Mouse (Mus musculus): ENCODE data around the gene Pecam1.
"Not testable (repeated sequence)": the region's sequence is repeated elsewhere in the genome, so short reads cannot be mapped to it uniquely, and the experiment has no call there.

Gene Pecam1

GRCm38 (mm10) chr11:106622056-106622455 is 128.4 kb downstream of the Pecam1 start:
- no peak for DNase-seq

DNA sequence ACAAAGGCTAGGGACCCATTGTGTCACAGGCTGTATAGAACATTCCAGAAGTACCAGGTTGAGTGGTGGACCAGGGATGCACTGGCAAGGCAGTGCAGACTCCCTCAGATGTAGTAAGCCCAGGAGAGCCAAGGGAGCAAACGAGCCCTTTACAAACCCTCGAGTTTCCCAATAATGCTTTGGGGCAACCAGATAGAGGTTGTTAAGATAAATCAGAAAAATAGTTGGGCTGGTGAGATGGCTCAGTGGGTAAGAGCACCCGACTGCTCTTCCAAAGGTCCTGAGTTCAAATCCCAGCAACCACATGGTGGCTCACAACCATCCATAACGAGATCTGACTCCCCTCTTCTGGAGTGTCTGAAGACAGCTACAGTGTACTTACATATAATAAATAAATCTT is 131.7 kb downstream of the Pecam1 start:
- DNase-seq, result not testable (repeated sequence)

DNA sequence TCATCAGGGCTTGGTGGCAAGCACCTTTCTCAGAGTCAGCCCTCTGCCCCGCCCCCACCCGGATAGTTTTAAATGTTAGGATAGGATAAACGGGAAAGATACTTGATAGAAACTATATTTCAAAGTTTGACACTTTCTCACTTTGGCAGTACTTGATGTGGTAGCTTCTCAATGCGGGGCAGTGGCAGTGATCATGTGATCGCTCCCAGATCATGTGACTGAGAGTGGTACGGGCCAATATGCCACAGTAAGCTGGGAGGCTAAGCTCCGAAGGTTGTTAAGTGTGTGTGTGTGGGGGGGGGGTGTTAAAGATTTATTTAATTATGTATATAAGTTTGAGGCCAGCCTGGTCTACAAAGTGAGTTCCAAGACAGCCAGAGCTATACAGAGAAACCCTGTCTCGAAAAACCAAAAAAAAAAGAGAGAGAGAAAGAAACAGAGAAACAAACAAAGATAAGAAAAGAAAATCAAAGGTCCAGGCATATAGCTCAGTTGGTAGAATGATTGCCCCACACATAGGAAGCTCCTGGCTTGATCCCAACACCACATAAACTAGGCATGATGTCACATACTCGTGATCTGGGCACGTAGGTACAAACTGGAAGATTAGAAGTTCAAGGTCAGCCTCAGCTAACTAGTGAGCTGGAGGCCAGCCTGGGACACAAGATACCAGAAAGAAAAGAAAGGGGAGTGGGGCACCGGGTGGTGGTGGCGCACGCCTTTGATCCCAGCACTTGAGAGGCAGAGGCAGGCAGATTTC is 132.4 kb downstream of the Pecam1 start:
- no peak for DNase-seq

GRCm38 (mm10) chr11:106615561-106615960 is 134.9 kb downstream of the Pecam1 start:
- DNase-seq, result no peak

- no peak for DNase-seq
Observed at GRCm38 (mm10) chr11:106614339-106614645, 136.1 kb downstream of the Pecam1 start.

- no peak for DNase-seq
Observed at GRCm38 (mm10) chr11:106613638-106614338, 136.6 kb downstream of the Pecam1 start.

- peak; percentile 99 for DNase-seq
Observed at GRCm38 (mm10) chr11:106612961-106613637, 137.3 kb downstream of the Pecam1 start, which contains the start of gene Tex2. TSS of gene Tex2 (minus strand) at chr11:106613423.

GRCm38 (mm10) chr11:106612209-106612960 is 138.0 kb downstream of the Pecam1 start:
- peak; percentile 60 to 89 for DNase-seq

DNA sequence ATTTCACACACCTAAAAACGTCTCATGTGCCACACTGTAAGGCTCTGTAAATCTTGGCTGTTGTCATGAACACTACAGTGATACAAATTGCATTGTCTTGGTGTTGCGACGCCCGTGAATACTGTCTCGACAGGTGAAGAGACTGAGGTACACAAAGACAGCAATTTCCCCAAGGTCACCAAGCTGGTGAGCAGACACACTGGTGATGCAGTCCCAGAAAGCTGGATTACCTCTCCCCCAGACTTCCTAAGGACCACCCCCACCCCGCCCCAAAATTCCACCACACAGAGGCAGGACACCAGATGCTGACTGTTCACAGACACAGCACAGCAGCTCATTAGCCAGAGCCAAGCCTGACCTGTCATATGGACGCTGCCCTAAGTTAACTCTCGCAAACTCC is 140.7 kb downstream of the Pecam1 start:
- no peak for DNase-seq

- DNase-seq, result no peak
Observed at GRCm38 (mm10) chr11:106607316-106607715, 143.1 kb downstream of the Pecam1 start.

DNA sequence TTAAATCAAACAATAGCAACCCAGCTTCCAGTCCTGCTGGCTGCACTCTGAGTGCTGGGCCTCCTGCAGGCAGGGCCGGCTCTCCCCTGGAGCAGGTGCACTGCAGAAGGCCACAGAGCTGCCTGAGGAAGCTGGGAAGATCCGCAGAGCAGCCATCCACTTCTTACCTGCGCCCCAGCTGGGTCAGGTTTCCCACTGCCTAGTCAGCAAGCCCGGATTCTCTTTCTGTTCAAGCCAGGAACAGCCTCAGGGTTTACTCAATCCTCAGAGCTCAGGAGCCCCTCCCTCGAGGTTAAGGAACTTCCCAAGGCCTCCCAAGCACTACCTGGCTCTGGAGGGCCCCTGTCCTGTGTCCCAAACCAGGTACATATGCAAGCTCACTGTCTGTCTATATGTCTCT is 144.4 kb downstream of the Pecam1 start:
- no peak for DNase-seq

Data from kidney, postnatal 25 days (tissue).